Mouse (Mus musculus): Measurements from ENCODE around the gene Mylpf. TPM values are rescaled to one million over a fixed set of nuclear protein-coding genes. Genes with fewer than 3 reads are reported as not detected.

Gene Mylpf
- polyA plus RNA-seq, 2 experiments = 15.6 to 31.0 TPM

DNA sequence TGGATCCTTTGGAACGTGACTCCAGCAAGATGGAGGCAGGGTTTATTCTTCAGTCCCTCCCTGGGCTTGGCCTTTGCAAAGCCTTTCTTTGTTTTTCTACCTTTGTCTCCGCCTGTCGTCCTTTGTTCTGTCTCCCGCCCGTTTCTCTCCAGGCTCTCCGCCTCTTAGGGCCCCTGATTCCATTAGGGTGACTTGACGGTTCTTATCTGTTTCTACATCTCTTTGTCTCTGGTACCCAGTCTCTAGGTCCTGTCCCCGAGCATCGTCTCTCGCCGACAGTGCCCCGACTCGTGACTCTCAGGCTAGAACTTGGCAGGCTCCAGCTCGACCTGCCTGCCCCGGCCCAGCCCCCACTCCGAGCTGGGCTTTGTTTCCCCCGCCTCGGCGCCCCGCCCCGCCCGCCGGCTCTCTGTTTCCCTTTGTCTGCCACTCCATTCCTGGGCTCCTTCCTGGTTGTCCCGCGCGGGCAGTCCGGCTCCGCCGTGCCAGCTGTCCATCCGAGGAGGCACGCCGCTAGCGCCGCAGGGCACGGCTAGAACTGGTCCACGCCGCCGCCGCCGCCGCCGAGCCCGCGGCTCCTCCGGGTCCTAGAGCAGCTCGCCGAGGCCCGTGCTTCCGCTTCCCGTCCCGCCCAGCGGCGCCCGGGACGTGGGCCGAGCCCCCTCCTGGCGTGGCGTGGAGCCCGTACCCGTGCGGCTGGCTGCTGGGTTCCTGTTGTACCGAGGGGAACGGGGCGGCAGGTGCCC lies 24.1 kb downstream of the Mylpf start, which contains the start of the genes Zfp553 and Sept1:
Gene Zfp553 (plus strand): TSS at position 440 of the 746 bp plus-strand sequence.
Gene Sept1 (minus strand): TSS at position 509 of the 746 bp plus-strand sequence.
- Histone ChIP-seq H3K4me1 (replicated peaks; ENCODE audit: control insufficient read depth in 2 of 2, insufficient read depth in 2 of 2, low read length in 1 of 2) (peaks cover 10 to 14% of the 10 kb centered on the region in 2 experiments), H3K9ac (replicated peaks) (peak within 1 kb of the TSS; percentile 92), H3K27ac (peak within 1 kb of the TSS; percentile 85), H3K4me3 (ENCODE audit: insufficient read depth in 1 of 2, low read depth in 2 of 2, low read length in 2 of 2) (peak within 1 kb of the TSS; percentile 91 to 92), H3K27me3 (ENCODE audit: control insufficient read depth, insufficient read depth, low read length) (no peaks in the 10 kb centered on the region), H3K9me3 (ENCODE audit: control insufficient read depth, low read length) (no peaks in the 10 kb centered on the region), H3K4me2 (ENCODE audit: low read depth) (peak within 1 kb of the TSS; percentile 85), H3K36me3 (replicated peaks; ENCODE audit: control insufficient read depth, insufficient read depth, low read depth) (peaks cover 17% of the 10 kb centered on the region)
- WGBS (ENCODE audit: insufficient replicate concordance) = under 1% methylated on average over 64 of the region's 64 CpGs
- DNase-seq (ENCODE audit: low read depth in 3 of 3, low spot score in 3 of 3) = peak in 2 of 3 experiments; percentile 37 to 67
- peak; percentile 84 for ATAC-seq (ENCODE audit: insufficient read depth)
- TF ChIP-seq EP300 (IDR thresholded peaks at IDR 0.05; ENCODE audit: low read depth) = no peak
- TF ChIP-seq CTCF (IDR thresholded peaks at IDR 0.05; ENCODE audit: low read depth) = no peak

GRCm38 (mm10) chr7:127233368-127233749 lies 24.7 kb downstream of the Mylpf start:
- H3K4me3 ChIP-seq (ENCODE audit: insufficient read depth in 1 of 2, low read depth in 2 of 2, low read length in 2 of 2) = peak overlapping the region; percentile 91 to 92
- H3K27ac ChIP-seq = peak overlapping the region; percentile 85
- no peaks in the 10 kb centered on the region for H3K9me3 ChIP-seq (ENCODE audit: control insufficient read depth, low read length)
- ATAC-seq (ENCODE audit: insufficient read depth) (peak; percentile 52), DNase-seq (ENCODE audit: low read depth in 3 of 3, low spot score in 3 of 3) (no peak)
- no peaks in the 10 kb centered on the region for H3K27me3 ChIP-seq (ENCODE audit: control insufficient read depth, insufficient read depth, low read length)
- peak overlapping the region; percentile 92 for H3K9ac ChIP-seq (replicated peaks)
- TF ChIP-seq EP300 (IDR thresholded peaks at IDR 0.05; ENCODE audit: low read depth) (no peak), CTCF (IDR thresholded peaks at IDR 0.05; ENCODE audit: low read depth) (no peak)
- WGBS (ENCODE audit: insufficient replicate concordance) = under 1% methylated on average over 27 of the region's 27 CpGs
- peaks cover 17% of the 10 kb centered on the region for H3K36me3 ChIP-seq (replicated peaks; ENCODE audit: control insufficient read depth, insufficient read depth, low read depth)
- H3K4me1 ChIP-seq (replicated peaks; ENCODE audit: control insufficient read depth in 2 of 2, insufficient read depth in 2 of 2, low read length in 1 of 2) = peaks cover 10 to 13% of the 10 kb centered on the region in 2 experiments
- H3K4me2 ChIP-seq (ENCODE audit: low read depth) = peak overlapping the region; percentile 85

GRCm38 (mm10) chr7:127233765-127234164 lies 25.1 kb downstream of the Mylpf start:
- 1% methylated on average over 9 of the region's 9 CpGs for WGBS (ENCODE audit: insufficient replicate concordance)
- DNase-seq (ENCODE audit: low read depth in 3 of 3, low spot score in 3 of 3) = no peak

GRCm38 (mm10) chr7:127234777-127235176 lies 26.1 kb downstream of the Mylpf start:
- H3K4me3 ChIP-seq (ENCODE audit: insufficient read depth in 1 of 2, low read depth in 2 of 2, low read length in 2 of 2) = no peak overlapping the region
- H3K36me3 ChIP-seq (replicated peaks; ENCODE audit: control insufficient read depth, insufficient read depth, low read depth) = peaks cover 17% of the 10 kb centered on the region
- no peak for TF ChIP-seq EP300 (IDR thresholded peaks at IDR 0.05; ENCODE audit: low read depth)
- H3K9ac ChIP-seq (replicated peaks) = no peak overlapping the region
- WGBS (ENCODE audit: insufficient replicate concordance) = 91% methylated on average over 2 of the region's 2 CpGs
- peaks cover 8 to 11% of the 10 kb centered on the region in 2 experiments for H3K4me1 ChIP-seq (replicated peaks; ENCODE audit: control insufficient read depth in 2 of 2, insufficient read depth in 2 of 2, low read length in 1 of 2)
- no peak overlapping the region for H3K4me2 ChIP-seq (ENCODE audit: low read depth)
- no peak for ATAC-seq (ENCODE audit: insufficient read depth)
- no peak overlapping the region for H3K27ac ChIP-seq
- H3K9me3 ChIP-seq (ENCODE audit: control insufficient read depth, low read length) = no peaks in the 10 kb centered on the region
- H3K27me3 ChIP-seq (ENCODE audit: control insufficient read depth, insufficient read depth, low read length) = no peaks in the 10 kb centered on the region
- no peak for DNase-seq (ENCODE audit: low read depth in 3 of 3, low spot score in 3 of 3)

More at GRCm38 (mm10) chr7:127233765-127234164, 25.1 kb downstream of the Mylpf start:
- TF ChIP-seq CTCF (IDR thresholded peaks at IDR 0.05; ENCODE audit: low read depth) = no peak
- no peak for TF ChIP-seq EP300 (IDR thresholded peaks at IDR 0.05; ENCODE audit: low read depth)
- H3K36me3 ChIP-seq (replicated peaks; ENCODE audit: control insufficient read depth, insufficient read depth, low read depth) = peaks cover 17% of the 10 kb centered on the region
- peak overlapping the region; percentile 91 to 92 for H3K4me3 ChIP-seq (ENCODE audit: insufficient read depth in 1 of 2, low read depth in 2 of 2, low read length in 2 of 2)
- no peaks in the 10 kb centered on the region for H3K9me3 ChIP-seq (ENCODE audit: control insufficient read depth, low read length)
- H3K9ac ChIP-seq (replicated peaks) = peak overlapping the region; percentile 92
- no peaks in the 10 kb centered on the region for H3K27me3 ChIP-seq (ENCODE audit: control insufficient read depth, insufficient read depth, low read length)
- H3K4me2 ChIP-seq (ENCODE audit: low read depth) = peak overlapping the region; percentile 85
- peak overlapping the region; percentile 85 for H3K27ac ChIP-seq
- H3K4me1 ChIP-seq (replicated peaks; ENCODE audit: control insufficient read depth in 2 of 2, insufficient read depth in 2 of 2, low read length in 1 of 2) = peaks cover 9 to 12% of the 10 kb centered on the region in 2 experiments
- ATAC-seq (ENCODE audit: insufficient read depth) = no peak

- Histone ChIP-seq H3K27me3 (ENCODE audit: control insufficient read depth, insufficient read depth, low read length) (no peaks in the 10 kb centered on the region), H3K36me3 (replicated peaks; ENCODE audit: control insufficient read depth, insufficient read depth, low read depth) (no peaks in the 10 kb centered on the region; the same call in 1 of the 2 replicates), H3K27ac (peak overlapping the region; percentile 65), H3K9ac (replicated peaks) (peak overlapping the region; percentile 76), H3K4me3 (ENCODE audit: insufficient read depth in 1 of 2, low read depth in 2 of 2, low read length in 2 of 2) (peak overlapping the region; percentile 82 to 87), H3K4me1 (replicated peaks; ENCODE audit: control insufficient read depth in 2 of 2, insufficient read depth in 2 of 2, low read length in 1 of 2) (peaks cover 10 to 23% of the 10 kb centered on the region in 2 experiments), H3K4me2 (ENCODE audit: low read depth) (peak overlapping the region; percentile 94), H3K9me3 (ENCODE audit: control insufficient read depth, low read length) (no peaks in the 10 kb centered on the region)
- no peak for ATAC-seq (ENCODE audit: insufficient read depth)
- 31% methylated on average over 2 of the region's 2 CpGs for WGBS (ENCODE audit: insufficient replicate concordance)
- no peak for TF ChIP-seq CTCF (IDR thresholded peaks at IDR 0.05; ENCODE audit: low read depth)
- TF ChIP-seq EP300 (IDR thresholded peaks at IDR 0.05; ENCODE audit: low read depth) = no peak
- DNase-seq (ENCODE audit: low read depth in 3 of 3, low spot score in 3 of 3) = no peak
Observed at GRCm38 (mm10) chr7:127243361-127243867, 34.7 kb downstream of the Mylpf start.
